Mouse (Mus musculus): ENCODE data around the gene Shroom3.

Shroom3 gene

DNA sequence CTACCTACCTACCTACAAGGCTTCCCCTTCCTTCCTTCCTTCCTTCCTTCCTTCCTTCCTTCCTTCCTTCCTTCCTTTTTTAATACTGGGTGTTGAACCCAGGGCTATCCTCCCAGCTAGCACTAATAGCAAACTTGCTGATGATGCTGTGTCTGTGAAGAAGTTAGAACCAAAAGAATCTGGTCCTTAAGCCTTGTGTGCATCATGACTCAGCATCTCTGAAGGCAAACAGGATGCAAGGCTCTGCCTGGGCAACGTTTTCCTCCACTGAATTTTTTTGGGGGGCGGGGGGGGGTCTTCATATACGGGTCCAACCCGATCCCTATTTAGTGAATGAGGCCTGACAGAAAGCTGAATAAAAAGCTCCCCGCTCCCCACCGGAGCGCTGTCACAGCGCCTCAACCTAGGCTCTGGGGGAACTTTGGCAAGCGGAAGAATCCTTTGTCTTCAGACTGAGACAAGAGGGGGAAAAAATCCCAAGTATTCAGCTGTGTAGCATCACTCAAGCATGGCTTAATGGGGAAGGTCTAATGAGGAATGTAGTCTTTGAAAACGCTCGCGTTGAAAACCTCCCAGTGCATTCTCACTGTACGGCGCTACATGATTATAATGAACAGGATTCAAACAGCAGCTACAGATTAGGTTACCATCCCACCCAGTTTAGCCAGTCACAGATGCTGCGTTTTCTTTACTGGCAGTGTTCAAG, 15.0 kb downstream of the Shroom3 start:
- no peak for DNase-seq (ENCODE audit: low spot score)

DNA sequence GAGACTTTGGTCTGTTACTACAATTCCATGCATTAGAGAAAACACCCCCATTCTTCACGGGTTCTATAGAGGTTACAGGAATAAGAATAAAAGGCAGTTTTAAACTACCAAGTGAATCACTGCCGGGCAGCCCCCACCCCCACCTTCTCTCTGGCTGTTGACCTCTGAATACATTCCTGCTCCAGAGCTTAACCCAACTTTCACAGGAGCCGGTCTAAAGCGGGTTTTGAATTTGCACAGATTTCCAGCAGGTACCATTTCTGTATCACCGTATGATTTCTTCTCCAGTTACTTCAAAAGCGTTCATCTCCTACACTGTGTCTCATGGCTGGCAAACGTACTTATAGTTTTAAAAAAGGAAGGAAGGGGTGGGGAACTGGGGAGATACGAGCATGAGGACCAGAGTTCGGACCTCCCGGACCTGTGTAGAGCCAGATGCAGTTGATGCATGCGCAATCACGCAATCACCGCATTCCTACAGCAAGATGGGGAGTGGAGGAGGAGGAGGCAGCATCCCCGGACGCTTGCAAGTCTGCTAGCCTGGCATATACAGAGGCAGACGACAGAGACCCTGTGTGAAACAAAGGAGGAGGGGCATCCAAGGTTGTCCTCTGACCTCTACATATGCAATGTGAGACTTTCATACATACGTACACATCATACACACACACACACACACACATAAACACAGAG, 15.7 kb downstream of the Shroom3 start:
- DNase-seq (ENCODE audit: low spot score) = no peak

DNA sequence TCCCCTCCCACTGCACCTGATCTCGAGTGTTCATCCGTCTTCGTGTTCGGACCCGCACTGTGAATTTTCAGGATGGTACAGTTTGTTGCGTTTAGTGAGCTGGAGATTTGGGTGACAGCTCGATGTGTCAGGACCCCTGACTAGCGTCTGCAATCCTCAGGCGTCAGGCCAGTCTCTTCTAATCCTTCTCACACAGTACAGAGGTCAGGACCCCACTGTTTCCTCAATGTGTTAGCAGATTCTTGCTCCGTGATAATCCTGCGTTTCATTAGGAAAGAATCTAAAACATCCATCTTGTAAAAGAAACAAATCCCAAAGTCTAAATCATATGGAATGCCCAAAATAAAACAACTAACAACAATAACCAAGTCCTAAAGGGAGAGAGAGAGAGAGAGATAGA, 18.5 kb downstream of the Shroom3 start:
- no peak for DNase-seq (ENCODE audit: low spot score)

DNA sequence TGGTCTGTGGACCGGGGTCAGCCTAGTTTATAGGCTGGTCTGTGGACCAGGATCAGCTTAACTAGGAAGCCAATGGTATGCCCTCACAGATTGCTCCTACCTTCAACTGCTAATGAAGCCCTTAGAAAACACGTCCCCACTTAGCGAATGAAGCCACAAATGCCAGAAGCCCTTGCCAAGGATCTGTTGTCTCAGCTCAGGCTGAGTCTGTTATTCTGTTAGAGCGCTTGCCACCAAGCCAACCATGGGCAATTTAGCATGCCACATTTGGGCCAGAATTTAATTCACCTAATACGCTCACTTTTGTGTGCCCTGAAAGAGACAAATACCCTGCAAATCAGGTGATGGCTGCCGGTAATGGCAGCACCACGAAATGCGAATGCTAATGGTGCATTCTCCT, 20.4 kb downstream of the Shroom3 start:
- DNase-seq (ENCODE audit: low spot score) = no peak

DNA sequence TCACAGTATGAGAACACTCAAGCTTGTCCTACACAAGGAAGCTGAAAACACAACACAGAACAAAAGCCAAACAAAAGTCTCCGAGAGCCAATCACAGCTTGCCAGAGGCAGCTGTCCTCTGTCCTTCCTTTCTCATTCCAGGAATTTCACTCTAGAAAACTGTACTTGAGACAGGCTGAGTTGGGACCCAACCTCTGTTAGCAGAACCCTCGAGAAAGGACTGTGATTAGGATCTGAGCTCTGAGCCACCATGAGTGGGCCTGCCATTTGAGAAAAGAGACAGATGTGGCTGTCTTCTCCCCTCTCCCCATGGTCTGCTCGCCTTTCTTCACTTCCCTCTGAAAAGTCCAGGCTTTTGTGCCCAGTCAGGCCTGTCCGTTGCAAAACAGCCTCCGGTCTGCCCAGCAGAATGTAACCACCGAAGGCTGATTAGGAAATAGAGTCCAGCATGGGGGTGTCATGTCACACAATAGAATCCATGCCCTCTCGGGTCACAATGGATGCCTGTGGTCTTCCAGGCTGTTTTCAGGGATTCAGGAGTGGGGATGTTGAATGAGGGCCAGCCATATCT, 24.8 kb downstream of the Shroom3 start:
- no peak for DNase-seq (ENCODE audit: low spot score)

DNA sequence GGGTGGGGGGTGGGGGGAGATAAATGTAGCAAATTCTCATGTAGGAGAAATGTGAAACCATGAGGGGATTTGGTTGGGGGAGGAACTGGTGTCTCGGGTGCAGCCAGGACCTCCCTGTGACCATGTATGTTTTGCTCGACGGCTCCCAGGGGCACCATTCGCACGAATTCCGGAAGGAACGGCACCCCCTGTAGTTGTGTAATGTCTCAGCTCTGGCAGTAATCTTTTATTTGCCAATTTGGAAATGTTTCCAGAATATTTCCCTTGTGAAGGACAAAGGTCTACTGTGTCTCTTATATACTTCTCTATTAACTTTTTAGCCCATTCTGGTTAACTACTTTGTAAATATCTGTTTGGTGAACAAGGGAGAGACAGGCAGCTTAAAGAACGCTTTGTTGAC, 27.5 kb downstream of the Shroom3 start:
- DNase-seq (ENCODE audit: low spot score) = no peak

DNA sequence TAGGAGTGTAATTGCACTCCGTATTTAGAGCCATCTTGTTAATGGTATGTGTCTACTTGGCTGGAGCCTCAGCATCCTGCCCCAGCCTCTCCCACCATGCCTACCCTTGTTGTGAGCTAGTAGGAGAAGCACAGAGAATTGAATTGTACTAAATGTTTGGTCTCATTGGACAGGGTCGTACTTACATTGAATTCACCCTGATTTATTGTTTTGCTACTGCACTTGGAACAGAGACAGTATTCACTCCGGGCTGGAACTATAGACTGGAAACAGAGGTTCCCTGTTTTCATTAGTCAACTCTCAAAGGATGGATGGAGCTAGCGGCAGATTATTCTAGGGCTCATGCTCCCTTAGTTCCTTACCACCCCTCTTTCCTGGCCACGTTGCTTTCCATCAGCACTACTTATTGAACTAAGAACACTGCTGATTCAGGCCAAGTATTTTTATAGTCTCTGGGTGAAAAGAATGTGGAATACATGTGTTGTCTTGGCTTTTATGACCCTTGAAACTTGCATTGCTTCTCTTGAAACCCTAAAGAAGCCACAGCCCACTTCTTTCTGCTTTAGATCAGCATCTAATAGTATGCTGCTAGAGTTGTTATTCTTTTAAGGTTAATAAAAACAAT, 28.5 kb downstream of the Shroom3 start:
- no peak for DNase-seq (ENCODE audit: low spot score)

DNA sequence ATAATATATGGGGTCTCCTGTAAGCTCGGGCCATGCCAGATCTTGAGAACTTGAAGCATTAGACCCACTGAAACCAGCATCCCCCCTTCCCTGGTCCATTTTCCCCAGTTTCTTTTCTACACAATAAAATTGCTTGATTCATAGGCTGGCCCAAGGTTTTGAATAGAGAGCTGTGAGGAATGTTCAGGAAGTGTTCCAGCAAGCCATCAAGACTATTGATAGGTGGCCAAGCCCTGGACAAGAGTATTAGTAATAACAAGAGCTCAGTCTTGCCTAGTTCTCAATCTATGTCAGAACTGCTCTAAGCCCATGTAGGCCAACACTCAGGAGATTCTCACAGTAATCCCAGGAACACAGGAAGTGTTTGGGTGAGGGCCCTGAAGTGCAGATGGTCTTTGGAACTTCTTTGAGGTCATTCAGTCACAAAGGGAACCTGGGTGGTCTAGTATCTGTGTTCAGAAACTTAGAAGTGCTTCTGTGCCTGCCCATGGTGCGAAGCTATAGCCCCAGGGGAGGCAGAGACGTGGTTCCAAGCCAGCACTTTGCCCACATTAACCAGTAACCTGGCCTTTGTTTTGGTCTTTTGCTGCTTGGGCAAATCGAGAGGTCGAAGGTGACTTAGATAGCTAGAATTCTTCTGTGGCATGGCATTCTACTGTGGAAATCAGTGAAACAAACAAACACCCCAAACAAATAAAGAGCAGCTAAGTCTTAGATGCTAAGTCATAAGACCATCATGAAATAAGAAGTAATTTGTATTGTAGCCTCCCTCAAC, 29.6 kb downstream of the Shroom3 start:
- no peak for DNase-seq (ENCODE audit: low spot score)

DNA sequence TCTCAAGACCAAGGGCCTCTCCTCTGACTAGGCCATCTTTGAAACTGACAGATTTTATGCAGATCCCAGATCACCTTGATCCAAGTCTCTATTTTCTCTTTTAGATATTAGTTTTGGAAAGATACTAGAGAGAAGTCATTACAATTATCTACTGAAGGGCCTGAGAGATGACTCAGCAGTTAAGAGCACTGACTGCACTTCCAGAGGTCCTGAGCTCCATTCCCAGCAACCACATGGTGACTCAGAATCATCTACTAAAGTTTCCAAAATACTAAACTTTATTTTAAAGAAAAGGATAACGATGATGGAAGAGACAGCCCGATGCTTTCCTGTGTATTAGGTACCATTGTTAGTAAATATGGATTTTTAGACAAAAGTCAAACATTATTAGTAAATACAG, 31.7 kb downstream of the Shroom3 start:
- no peak for DNase-seq (ENCODE audit: low spot score)

DNA sequence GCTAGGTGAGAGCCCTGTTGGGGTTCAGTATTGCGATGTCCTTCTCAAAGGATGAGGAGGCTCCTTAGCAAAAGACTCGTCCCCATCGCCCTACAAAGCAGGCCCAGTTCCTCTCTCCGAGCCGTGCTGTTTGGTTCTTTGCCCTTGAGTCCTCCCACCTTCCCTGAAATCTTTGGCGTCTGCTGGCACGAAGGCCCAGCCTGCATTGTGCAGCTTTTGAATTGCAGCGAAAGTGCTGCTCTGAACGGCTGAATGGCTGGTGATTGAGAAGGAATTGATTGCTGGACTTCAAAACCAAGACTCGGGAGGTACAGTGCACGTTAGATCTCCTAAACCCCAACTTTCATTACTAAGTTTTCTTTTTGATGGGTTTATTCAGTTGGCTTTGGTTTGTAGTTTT, 32.1 kb downstream of the Shroom3 start:
- no peak for DNase-seq (ENCODE audit: low spot score)

DNA sequence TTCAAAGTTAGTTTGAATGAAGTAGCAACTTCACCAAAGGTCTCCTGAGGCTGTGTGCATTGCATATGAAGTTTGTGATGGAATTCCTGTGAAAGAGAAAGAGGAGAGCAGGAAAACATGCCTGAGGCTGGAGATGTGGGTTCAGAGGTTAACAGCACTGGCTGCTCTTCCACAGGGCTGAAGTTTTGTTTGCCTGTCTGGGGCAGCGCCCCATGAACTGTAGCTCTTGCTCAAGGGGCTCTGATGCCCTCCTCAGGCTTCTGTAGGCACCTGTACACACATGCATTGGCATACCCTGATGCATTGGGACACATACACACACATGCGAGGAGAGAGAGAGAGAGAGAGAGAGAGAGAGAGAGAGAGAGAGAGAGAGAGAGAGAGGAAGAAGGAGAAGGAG, 32.7 kb downstream of the Shroom3 start:
- DNase-seq (ENCODE audit: low spot score) = no peak

DNA sequence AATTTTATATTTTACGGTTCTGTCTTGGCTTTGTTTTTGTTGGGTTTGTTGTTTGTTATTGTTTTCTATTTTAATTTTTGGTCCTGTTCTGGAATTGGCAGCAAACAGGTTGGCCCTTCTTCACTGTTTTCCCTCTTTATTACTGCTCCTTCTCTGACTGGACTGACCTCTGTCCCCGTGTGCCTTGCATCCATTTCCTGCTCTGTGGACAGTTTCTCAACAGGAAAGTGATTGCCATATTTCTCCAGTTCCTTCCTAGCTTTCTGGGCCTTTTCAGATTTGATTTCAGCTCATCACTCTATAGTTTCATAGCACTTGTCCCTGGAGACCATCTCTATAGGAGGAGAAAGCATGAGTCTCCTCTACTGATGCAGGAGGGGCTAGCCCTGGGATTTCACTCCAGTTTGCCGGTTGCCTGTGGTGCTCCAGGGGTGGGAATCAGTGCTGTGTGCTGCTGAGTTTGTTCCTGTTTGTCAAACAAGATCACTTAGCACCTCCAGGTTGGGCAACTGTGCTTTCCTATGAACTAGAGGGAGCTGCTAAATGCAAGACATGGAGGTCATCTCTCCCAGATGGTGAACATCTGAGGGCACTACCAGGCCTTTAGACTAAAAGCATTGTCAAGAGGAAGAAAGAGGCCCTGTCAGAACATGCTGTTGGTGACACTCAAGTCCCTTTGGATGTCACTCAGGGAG, 34.6 kb downstream of the Shroom3 start:
- no peak for DNase-seq (ENCODE audit: low spot score)

DNA sequence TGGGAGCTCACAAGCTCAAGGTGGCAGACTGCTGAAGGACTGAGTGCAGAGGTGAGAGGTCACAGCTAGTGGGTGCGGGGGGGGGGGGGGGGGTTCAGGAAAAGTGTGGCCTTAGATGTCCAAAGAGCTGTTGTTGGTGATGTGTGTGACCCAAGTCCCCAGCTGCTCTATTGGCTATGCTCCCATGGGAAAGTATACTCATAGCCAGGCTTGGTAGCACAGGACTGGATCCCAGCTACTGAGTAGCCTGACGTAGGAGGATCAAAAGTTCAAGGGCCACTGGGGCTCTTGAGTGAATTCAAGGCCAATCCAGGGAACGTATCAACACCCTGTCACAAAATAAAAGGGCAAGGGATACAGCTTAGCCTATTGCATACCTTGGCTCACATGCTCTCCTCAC, 35.6 kb downstream of the Shroom3 start:
- DNase-seq (ENCODE audit: low spot score) = no peak

DNA sequence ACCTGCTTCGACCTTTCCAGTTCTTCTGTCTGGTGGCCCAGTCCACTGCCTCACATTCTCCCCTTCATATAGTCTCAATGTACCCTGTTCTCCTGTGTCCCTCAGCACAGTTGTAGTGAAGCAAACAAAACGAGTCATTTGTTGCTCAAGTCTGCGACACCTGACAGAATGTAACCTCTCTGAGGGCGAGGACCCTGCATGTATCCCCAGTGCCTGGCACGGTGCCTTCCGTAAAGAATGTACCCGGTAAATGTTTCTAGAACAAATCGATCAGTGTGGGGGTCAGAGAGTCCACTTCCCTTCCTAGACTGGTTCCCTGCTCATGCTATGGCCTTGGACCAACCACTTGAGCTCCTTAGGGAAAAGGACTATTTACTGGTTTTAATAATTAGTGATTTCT, 38.4 kb downstream of the Shroom3 start:
- DNase-seq (ENCODE audit: low spot score) = no peak

DNA sequence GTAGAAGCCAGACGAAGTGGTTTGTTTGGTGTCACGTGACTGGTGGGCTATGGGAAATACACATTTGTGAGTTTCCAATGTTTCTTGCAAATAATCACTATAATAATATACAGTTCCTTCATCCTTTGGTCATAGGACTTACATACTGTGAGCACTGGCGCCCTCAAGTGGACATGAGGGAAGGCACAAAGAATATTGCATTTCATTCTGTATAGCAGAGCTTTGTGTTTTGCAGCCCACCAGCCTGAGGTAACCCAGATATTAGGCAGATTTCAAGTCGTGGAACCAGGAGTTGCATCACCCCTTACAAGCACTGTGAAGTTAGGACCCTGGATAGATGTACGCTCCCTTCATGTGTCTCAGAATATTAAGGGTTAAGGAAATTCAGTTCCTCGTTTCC, 42.7 kb downstream of the Shroom3 start:
- DNase-seq (ENCODE audit: low spot score) = no peak

DNA sequence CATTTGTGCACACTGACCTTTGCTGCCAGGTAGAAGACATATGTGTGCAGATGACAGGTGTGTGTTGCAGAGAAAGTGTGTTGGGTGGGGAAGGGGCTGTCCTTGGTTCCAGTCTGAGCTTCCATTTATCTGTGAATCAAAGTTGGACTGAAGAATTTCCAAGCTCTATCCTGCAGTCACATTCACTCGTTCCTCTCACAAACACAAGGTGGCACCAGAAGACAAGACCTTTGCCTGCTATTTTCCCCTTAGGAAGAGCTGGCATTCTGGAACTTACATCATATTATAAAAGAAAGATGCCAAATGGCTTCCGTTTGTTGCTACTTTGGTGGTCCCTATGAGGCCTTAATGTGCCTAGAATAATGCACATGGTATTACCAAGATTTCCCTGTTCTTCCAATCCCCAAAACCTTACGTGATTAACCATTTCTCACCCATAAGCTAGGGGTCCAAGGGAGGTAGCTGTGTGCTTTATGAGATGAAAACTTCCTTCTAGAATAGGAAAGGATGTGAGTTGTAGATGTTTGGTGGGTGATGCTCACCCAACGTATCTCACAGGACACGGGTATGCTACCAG, 45.1 kb downstream of the Shroom3 start:
- DNase-seq (ENCODE audit: low spot score) = no peak

DNA sequence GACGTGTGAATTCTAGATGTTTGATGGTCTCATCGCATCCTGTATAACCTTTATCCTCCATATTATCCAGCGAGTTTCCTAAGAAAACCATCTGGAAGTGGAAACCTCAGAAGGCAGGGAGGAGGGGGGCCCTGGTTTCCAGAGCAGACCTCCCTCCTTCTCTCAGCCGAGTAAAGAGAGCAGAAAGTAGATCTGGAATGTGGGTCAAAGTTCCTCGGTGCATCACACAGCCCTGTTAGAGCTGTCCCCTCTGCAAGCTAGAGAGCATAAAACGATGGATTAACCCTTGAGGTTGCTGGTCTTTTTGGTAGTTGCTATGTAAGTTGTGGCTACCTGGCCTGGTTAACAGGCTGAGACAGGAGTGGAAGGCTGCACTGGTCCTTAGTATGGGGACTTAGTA, 46.0 kb downstream of the Shroom3 start:
- DNase-seq (ENCODE audit: low spot score) = no peak

DNA sequence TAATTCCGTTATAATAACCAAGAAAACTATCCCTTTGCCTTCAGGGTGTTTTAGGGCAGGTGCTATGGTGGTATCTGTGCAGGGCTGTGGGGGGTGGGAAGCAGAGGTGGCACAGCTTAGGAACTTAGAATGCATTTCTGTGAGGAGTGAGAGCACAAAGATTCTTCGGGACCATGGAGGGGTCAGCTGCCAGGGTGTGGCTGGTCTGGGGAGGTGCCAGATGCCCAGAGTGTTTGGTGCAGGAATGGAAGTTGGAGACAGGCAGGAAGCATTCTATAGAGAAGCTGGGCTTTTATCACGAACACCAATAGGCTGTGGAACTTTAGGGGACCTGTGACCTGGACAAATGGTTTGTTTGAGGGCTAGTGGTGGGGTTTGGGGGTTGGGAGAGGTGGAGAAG, 58.6 kb downstream of the Shroom3 start:
- DNase-seq (ENCODE audit: low spot score) = no peak

DNA sequence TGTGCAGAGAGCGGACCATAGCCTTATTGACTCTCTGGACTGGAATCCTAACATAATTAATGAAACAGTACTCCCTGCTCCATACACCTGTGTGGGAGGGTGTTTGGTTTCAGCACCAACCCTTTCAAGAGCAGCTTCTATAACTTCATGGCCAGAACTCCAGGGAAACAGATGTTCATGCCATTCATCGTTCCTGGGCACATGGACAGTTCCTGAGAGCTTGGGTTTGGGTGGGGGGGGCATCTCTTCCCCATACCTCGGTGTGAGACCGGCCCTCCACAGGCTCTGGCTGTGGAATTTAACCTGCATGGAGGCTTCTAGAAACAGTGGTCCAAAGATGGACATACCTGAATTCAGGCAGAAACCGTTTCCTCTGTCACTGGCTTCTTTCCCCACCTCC, 59.5 kb downstream of the Shroom3 start:
- DNase-seq (ENCODE audit: low spot score) = no peak

DNA sequence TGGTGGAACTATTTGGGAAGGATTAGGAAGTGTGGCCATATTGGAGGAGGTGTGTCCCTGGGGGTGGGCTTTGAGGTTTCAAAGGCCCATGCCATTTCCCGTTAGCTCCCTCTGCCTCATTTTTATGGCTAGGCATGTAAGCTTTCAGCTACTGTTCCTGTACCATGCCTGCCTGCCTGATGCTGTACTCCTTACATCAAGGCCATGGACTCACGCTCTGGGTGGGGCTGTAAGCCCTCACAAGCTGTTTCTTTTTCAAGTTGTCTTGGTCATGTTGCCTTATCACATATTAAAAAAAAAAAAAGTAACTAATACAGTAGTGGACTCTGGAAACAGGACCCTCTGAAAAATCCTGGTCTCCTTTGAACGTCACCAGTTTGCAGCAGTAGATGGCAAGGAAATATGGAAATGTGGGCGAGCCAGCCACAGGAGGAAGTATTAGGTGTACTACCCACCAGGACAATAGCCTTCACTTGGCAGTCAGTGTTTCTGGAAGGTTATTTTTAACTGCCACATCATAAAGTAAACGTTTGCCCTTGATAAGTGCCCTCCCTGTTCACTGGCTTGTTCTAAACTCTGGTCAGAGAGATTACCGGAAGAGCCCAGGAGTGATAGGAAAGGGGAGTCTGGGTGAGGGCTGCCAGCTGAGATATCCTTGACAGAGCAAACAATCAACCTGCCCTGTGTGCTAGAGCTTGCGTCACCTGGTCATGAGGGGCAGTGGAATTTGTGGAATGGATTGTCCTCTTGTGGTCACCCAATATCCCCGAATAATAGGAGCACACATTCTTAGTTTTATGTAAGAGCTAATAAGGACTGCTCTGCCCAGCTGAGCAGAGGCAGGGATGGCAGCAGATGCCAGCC, 62.4 kb downstream of the Shroom3 start:
- no peak for DNase-seq (ENCODE audit: low spot score)

DNA sequence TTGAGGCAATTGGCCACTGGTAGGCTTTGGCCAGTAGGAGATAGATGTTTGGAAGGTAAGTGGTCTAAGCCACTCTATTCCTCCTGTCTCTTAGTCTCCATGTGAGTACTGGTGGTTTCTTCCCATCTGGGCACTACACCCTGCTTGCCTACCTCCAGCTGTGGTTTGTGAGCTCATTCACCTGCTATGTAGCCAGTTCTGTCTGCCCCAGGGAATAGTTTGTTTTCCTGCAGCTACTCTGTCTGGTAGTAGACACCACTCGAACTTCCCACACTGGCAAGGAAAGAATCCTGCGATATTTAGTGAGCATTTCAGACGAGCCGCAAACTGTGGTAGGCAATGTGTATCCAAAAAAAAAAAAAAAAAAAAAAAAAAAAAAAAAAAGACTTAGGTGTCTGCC, 68.3 kb downstream of the Shroom3 start:
- DNase-seq (ENCODE audit: low spot score) = no peak
